Mouse (Mus musculus) cerebellum, adult (tissue): ENCODE data around the gene Epb41l2.

Experiments used
- ATAC-seq: cut with Nextera tagmentation; 2 replicates; pipeline ENCODE4 v1.9.2; 2017; ENCODE audit warnings: mild to moderate bottlenecking, moderate library complexity, mixed read lengths; ENCODE audit not compliant: insufficient number of reproducible peaks, low FRiP score, low TSS enrichment

Epb41l2 gene

DNA sequence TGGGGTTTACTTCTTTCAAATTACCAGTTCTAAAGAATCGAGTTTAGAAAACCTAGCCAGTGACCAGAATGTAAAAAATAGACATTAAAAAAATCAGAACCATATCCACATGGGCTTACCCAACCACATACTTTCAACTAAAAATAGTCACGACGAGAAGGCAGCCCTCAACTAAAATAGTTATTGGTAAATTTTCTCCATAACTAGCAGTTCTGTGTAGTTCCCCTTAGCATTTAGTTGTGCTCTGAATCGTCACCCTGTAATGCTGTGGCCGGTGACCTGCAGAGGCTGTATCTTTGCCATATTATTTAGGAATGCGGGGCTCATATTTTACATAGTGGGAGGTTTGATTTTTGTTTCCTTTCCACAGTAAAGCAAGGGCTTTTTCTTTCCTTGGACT, 2.6 kb downstream of the Epb41l2 start:
- no peak for ATAC-seq

DNA sequence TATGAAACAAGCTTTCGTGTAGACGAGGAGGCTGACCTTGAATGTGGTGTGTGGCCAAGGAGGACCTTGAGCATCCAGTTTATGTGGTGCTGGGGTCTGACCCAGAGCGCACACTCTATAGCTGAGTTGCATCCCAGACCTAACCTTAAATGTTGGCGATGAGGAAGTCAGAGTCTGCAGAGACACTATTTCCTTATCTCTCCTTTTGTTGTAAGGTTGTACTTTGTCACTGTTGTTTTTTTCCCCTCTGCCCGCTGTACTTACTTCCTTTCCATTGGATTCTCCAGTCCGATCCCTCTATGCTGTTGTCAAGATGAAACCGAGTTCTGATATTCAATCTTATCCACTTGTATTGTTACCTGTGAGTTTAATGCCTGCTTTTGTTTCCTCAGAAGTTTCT, 5.6 kb downstream of the Epb41l2 start:
- no peak for ATAC-seq

DNA sequence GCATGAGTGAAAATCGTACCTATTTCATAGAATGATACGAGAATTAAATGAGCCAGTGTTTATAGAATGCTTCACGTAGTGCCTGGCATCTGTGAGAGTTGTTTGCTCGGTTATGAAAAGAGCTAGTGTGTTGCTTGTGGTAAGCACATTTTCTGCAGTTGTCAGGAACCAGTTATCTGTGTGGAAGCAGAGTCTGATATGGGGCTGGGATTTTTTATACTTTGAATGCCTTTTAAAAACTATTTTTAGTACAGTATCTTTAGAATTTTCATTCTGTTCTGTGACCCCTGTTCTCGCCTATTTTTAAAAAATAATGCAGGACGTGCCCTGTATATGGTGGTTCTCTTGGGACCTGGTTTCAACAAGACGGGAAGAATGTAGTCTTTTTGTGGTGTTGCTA, 6.1 kb downstream of the Epb41l2 start:
- no peak for ATAC-seq

DNA sequence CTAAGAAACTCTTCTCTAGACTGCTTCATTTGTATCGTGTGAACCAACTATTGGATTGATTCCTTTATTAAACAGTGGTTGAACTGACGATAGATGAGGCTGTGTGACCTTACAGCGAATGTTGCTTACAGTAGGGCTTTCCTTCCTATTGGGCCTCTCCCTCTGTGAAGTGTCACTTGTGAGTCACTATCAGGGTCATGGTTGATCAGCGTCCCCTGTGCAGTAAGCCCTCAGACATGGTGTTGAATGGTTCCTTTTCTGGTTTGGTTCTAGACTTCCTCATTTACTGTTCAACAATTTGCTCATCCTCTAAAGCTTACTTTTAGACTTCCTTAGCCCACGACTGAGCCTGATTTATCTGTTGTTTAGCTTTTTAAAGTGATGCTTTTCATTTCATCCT, 7.1 kb downstream of the Epb41l2 start:
- ATAC-seq, result no peak

DNA sequence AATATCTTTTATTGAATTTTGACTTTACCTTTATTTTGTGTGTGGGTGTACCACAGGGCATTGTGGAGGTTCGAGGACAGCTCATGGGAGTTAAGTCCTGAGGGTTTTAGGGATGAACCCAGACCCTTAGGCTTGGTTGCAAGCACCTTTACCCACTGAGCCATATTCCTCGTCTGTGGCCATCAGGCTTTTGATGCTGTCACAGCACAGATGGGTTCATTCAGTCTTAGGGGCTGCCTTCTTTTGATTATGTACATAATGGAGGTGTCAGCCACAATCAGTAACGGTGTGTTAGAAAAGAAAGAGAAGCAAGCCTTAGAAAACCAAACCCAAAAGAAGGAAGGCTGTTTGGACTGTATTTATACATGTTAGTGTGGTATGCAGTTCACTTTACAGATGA, 9.3 kb downstream of the Epb41l2 start:
- ATAC-seq, result no peak

DNA sequence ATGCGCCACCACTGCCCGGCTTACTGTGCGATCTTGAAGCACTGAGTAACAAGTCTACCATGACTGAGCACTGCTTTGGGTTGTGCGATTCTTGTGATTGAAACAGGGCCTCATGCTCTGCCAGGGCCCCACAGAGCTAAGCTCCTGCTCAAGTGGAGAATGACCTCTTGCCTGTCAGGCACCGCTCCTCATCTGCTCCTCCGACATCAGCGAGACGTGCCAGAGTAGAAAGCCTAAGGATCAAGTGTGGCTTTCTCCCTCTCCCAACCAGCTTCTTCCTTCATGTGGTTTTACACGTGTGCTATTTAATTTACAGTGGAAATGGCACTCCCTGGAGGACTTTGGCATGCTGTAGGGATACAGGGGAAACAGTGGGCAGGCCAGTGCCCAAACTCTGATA, 10.1 kb downstream of the Epb41l2 start:
- no peak for ATAC-seq

DNA sequence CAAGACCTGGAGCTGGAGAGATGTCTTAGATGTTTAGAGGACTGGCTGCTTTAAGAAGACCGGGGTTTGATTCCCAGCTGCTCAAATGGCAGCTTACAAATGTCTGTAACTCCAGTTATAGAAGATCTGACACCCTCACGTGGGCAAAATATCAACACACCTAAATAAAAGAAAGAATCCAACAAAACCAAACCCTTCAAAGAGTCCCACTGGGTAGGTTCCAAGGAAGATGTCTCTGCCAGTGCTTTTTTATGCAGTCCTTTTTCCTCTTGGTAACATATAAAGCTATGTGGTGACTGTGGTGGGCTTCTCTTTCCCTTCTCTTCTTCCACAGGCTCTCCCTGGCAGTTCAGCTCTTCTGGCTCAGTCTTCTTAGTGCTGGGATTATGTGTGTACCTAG, 11.7 kb downstream of the Epb41l2 start:
- ATAC-seq, result no peak

DNA sequence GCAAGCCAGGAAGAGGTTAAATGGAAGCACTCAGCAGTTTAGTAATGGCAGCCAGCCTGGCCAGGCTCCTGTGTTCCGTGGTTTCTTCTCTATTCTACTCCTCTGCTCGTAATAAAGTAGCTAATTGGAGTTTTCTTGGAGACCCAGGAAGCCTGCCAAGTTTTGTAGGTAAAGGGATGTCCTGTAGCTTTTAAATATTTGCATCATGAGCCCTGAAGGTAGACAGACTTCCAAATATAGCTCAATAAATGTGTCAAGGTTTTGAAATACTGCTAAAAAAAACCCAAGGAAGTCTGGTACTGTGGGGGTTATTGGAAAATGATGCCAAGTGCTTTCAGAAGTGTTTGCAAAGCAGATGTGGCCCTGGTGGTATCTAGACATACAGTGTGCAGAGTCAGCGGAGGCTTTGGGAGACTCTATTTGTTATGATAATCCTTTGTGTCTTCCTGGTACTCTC, 12.3 kb downstream of the Epb41l2 start:
- no peak for ATAC-seq

DNA sequence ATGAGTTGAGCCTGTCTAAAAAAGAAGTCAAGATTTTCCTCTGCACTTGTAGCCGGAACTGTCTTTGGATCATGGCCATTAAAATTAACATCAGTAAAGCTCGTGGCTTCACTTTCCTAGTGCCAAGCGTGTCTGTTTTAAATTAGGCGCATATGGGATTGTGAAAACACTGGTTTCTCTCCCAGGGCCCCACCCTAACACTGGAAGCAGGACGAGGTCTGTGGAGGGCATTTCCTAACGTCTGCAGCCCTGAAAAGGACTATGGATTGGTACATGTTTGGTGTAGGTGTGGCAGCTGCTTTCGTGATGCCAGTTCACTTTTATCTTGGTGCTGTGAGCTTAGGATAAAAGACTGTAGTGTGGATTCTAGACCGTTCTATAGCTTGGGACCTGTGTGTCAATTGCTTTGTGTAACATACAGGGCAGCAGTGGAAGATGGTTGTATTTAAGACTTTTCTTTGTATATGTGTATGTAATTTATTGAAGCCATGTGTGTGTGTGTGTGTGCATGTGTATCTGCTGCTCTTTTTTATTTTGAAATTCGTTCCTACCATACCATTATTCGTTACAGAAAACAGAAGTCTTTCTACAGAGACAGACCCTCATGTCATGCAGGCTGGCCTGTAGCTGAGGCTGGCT, 13.0 kb downstream of the Epb41l2 start:
- ATAC-seq, result no peak

DNA sequence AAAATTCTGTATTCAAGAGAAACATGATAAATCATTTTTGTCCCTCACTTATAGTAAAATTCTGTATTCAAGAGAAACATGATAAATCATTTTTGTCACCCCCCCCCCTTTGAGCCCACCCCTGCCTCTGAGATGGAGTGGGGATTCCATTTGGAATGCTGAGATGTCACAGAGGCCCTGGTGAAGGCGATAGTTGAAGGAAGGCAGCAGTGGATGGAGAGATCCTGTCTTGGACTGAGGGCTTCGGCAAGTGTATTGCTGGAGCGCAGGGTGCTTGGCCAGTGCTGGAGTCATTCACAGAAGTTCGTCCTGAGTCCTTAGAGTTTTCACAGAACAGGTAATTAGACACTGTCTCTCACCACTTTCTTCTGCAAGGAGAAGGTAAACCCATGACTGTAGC, 15.4 kb downstream of the Epb41l2 start:
- no peak for ATAC-seq

DNA sequence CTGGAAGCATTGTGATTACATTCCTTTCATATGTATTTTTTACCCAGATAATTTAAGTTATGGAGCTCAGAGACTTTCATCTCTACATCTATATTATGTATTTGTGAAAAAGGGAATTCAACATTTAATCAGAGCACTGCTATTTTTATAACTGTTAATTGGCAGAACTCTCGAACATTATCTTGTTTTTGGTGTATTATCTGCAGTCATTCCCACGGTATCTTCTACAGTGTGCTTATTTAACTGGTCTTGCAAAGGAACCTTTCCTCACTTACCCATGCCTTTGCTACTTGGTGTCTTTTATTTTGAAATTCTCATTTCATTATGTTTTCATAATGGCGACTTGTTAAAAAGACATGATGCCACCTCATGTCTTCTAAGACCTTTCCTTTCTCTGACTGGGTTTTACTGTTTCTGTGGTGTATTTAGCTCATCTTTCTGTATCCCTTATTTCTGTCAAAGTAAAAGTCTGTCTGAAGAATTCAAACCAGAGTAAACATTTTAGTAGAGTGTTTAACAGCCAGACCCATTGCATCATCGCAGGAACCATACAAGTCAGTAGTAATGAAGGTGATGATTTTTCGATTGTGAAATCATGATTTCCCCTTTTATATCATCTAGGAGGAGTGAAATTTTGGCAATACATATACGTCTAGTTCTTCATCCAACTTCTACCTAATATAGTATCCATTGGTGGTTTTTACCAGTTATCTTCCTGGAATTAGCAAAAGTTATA, 21.3 kb downstream of the Epb41l2 start:
- no peak for ATAC-seq

DNA sequence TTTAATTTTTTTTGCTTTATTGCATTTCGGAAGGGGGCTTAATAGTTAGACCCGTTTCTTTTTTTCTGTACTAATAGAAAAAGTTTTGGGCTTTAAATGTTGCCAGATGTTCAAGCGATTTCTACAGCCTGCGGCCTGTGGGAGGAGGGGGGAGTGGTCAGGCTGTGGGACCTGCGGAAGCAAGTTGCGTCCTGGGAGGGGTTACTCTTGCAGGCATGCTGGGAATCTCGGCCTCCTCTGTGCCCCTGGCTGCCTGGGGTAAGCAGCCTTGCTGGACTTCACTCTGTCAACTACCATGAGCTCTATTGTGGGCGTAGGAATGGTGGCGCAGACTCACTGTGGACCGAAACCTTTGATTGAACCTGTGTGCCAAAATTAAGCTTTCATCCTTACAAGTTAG, 22.4 kb downstream of the Epb41l2 start:
- ATAC-seq, result no peak

DNA sequence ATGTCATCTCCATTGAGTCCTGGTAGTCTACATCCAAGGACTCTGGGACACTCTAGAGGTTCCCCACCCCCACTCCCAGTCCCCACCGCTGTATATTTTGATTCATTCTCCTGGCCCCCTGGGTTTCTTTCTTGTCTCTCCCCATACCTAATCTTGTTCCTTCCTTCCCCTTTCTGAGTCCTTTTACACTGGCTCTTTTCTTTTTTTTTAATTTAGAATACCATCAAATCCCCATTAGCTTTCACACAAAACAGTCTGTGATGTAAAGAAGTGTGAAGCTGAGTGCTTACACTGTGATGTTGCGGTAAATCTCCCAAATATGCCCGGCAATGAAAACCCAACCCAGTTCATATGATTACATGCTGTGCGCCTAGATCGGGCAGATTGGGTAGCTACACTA, 23.6 kb downstream of the Epb41l2 start:
- no peak for ATAC-seq

DNA sequence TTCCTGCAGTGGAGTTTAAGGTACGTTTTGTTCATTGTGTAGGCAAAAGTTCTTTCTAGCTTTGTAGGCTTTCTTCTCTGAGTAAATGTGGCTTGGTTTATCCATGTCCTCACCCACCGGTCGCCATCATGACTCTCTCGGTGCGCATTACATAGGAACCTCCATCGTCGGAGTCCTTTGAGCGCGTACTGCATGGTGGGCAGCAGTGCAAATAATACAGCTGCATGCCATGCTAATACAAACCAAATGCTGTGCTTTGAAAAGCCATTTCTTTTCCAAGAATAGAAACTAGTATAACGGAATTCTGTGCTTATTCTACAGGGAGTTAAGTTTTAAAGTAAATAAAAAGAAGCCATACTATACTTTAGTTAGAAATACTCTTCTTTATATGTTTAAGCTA, 24.8 kb downstream of the Epb41l2 start:
- ATAC-seq, result no peak

DNA sequence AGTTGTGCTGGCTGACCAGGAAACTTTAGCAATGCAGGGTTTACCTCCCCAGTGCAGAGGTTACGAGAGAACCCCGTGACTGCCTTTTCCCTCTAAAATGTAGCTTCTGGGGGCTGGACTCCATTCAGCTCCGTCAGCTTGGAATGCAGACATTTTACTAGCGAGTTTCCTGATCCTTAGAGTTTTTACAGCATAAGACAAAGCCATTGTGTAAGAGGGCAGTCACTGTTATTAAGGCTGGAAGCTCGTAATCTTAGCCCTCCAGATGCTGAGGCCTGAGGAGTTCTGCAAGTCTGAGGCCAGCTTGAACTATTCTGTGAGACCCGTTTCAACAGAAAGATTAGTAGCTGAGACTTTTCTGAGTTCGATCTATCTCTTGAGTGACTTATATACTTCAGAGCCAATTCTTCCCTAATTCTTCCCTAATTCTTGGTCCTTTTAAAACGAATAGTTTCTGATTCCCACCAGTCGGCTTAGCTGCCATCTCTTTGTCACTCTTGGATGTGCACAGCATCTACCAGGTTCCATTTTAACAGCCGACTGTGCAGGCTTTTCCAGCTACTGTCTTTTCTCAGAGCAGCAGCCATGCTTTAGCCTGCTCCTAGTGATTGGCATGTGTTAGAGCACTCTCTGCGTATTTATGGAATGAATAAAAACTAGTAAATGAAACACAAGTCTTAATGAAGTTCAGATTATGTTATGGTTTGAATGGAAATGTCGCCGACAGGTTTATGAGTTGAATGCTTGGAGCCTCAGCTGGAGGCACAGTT, 26.4 kb downstream of the Epb41l2 start:
- no peak for ATAC-seq

DNA sequence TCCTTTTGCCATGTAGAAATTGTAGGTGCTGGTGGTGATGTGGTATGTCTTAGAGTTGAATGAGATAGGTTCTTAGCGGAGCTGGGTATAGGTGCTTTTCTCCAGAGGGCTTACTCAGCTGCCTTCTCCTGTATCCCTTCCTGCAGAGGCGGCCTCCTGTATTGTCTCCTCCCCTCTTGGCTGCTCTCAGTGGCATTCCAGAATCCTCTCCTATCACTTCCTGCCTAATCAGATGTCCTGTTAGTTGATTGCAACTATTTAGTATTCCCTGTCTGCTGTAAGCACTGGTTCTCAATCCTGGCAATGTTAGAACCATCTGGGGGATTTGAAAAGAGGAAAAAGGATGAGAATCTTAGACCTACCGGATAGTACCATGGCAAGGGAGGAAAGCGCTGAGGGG, 27.3 kb downstream of the Epb41l2 start:
- no peak for ATAC-seq

DNA sequence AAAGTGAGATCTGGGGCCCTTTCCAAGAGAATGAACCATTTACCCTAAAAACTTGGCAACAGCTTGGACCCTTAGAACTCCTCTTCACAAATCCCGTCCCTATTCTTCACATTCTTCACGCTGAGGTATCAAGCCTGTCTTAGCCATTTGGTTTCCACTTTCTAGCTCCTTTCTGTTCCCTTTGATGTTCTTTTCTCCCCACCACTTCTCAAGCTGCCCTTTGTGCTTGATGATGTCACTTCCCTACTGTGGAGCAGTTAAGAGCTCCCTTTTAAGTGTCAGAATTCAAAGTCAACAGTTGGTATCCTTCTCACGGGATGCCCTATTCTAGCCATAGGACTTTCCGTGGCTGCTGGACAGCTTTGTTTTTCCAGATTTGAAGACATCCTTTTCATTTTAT, 27.7 kb downstream of the Epb41l2 start:
- ATAC-seq, result no peak

DNA sequence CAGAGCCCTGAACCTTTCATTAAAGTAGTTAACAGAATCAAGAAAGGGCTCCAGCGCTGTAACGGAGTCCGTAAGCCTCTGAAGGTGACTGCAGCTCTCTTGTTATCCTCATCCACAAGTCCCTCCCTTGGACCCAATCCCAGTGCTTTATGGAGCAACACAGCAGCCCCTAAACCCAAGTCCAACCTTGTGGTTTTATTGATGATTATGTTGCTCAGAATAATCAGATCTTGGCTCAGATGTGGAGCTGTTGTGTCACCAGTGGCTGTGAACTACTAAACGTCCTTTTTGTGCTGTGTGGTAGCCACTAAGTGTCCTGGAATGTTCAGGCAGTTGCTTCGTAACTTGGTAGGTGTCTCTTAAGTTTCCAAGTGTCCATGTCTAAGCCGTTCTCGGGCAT, 33.2 kb downstream of the Epb41l2 start:
- ATAC-seq, result no peak

DNA sequence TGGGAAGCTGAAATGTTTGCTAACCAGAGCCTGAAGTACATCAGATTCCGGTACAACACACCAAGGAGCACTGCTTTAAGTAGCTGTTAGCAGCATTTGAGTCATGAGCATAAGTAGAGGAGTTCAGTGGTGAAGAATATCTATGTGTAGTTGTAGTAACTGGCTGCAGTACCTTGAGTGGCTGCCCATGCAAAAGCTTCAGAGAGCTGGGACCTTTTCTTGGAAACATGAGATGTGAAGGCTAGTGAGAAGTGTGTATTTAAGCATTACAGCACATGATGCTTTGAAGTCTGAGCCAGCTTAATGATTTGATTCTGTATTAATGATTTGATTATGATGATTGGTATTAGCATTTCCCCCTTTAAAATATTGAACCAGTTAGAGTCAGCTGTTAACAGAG, 34.1 kb downstream of the Epb41l2 start:
- no peak for ATAC-seq

DNA sequence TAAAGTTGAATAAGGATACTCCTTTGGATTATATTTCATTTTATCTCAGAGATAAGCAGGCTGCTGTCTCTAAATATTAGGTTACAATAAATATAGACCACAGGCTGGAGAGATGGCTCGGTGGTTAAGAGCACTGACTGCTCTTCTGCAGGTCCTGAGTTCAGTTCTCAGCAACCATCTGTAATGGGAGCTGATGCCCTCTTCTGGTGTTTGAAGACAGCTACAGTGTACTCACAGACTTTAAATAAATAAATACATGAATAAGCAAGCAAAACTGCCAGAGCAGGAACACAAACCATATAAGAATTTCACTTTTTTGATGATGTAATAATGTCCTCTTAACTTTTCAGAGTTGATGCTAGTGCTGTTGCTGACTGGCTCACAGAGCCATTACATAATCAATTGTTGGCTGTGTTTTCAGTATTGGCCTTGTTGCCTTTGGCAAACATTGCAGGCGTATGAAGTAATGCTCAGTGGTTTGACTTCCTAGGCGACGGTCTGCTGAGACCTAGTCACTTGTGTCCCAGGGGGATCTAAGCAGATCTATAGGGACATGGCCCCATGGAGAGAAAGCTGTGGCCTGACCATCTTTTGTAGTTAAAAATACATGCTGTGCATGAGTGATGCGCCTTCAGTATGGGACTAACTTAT, 35.8 kb downstream of the Epb41l2 start:
- no peak for ATAC-seq

DNA sequence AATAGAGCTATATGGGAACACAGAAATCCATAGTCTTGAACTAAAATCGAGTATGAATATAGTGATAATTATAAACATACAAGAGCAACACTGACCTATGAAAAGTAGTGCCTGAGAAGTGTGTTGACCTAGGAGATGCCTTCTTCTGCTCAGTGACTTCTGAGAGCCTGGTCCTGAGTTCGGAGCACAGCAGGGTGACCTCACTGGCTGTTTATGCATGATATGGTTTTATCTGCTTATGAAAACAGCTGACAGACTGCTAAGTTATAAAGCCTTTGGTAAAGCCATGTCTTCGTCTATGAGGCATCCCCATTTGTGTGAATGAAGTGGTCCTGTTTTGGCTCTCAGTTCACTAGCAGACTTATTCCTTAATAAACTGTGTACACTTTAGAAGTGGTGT, 37.3 kb downstream of the Epb41l2 start:
- ATAC-seq, result no peak
